Mouse (Mus musculus): ENCODE measurements at regions not wholly inside any gene's neighbourhood (a gene's known extent, or its start where the extent isn't known, plus 50 kb on each side); places are given as distances from the start of the nearest gene placed in this dataset.

GRCm38 (mm10) chr13:83131129-83131981 lies 372.5 kb upstream of the Mef2c start:
- H3K9ac ChIP-seq (replicated peaks; ENCODE audit: low read length, poor library complexity, severe bottlenecking) = no peak overlapping the region
- H3K27me3 ChIP-seq (ENCODE audit: insufficient read depth, low read length) = no peaks in the 10 kb centered on the region
- 16% methylated on average over 7 of the region's 7 CpGs for WGBS
- H3K9me3 ChIP-seq (ENCODE audit: low read length) = no peaks in the 10 kb centered on the region
- H3K27ac ChIP-seq (ENCODE audit: low read depth, low read length) = no peak overlapping the region
- H3K36me3 ChIP-seq (ENCODE audit: insufficient read depth, low read length) = no peaks in the 10 kb centered on the region
- H3K4me3 ChIP-seq (ENCODE audit: low read depth, low read length) = no peak overlapping the region
- no peak for TF ChIP-seq CTCF (IDR thresholded peaks at IDR 0.05)
- no peak overlapping the region for H3K4me2 ChIP-seq (ENCODE audit: low read depth, low read length, poor library complexity, severe bottlenecking)
- no peaks in the 10 kb centered on the region for H3K4me1 ChIP-seq (ENCODE audit: insufficient read depth, low read length)
- DNase-seq (ENCODE audit: low spot score) (peak; percentile 24), ATAC-seq (ENCODE audit: low FRiP score) (no peak)

- H3K4me3 ChIP-seq (ENCODE audit: low read depth, low read length) = no peak overlapping the region
- no peak for ATAC-seq (ENCODE audit: low FRiP score)
- no peak for TF ChIP-seq CTCF (IDR thresholded peaks at IDR 0.05)
- H3K27me3 ChIP-seq (ENCODE audit: insufficient read depth, low read length) = no peaks in the 10 kb centered on the region
- H3K4me1 ChIP-seq (ENCODE audit: insufficient read depth, low read length) = no peaks in the 10 kb centered on the region
- H3K4me2 ChIP-seq (ENCODE audit: low read depth, low read length, poor library complexity, severe bottlenecking) = no peak overlapping the region
- no peak for DNase-seq (ENCODE audit: low spot score)
- H3K9ac ChIP-seq (replicated peaks; ENCODE audit: low read length, poor library complexity, severe bottlenecking) = no peak overlapping the region
- 24% methylated on average over 1 of the region's 1 CpGs for WGBS
- H3K36me3 ChIP-seq (ENCODE audit: insufficient read depth, low read length) = no peaks in the 10 kb centered on the region
- no peak overlapping the region for H3K27ac ChIP-seq (ENCODE audit: low read depth, low read length)
- no peaks in the 10 kb centered on the region for H3K9me3 ChIP-seq (ENCODE audit: low read length)
Measured at GRCm38 (mm10) chr13:83131982-83132354, 371.9 kb upstream of the Mef2c start.

- no peaks in the 10 kb centered on the region for H3K27me3 ChIP-seq (ENCODE audit: insufficient read depth, low read length)
- no peak overlapping the region for H3K27ac ChIP-seq (ENCODE audit: low read depth, low read length)
- ATAC-seq (ENCODE audit: low FRiP score) = no peak
- 74% methylated on average over 7 of the region's 7 CpGs for WGBS
- no peak for TF ChIP-seq CTCF (IDR thresholded peaks at IDR 0.05)
- H3K9me3 ChIP-seq (ENCODE audit: low read length) = no peaks in the 10 kb centered on the region
- H3K9ac ChIP-seq (replicated peaks; ENCODE audit: low read length, poor library complexity, severe bottlenecking) = no peak overlapping the region
- H3K4me2 ChIP-seq (ENCODE audit: low read depth, low read length, poor library complexity, severe bottlenecking) = no peak overlapping the region
- DNase-seq (ENCODE audit: low spot score) = no peak
- no peak overlapping the region for H3K4me3 ChIP-seq (ENCODE audit: low read depth, low read length)
- H3K4me1 ChIP-seq (ENCODE audit: insufficient read depth, low read length) = no peaks in the 10 kb centered on the region
- no peaks in the 10 kb centered on the region for H3K36me3 ChIP-seq (ENCODE audit: insufficient read depth, low read length)
Measured at GRCm38 (mm10) chr13:83132671-83133638, 370.9 kb upstream of the Mef2c start.

DNA sequence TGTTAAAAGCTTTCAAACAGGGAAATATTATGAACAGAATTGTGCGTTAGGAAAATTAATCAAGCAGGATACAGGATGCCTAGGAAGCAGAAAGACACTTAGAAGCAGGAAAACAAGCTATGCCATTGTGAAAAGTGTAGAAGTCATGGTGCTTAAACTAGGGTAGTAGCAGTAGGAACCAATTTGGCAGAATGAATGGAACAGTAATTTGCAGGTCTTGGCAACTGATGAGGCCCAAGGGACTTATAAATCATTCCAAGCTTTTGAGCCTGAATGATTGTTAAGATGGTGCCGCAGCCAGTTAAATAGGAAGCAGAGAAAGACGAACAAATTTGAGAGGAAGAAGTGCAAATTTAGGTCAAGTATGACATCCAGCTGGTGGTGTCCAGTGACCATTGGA lies 360.5 kb upstream of the Mef2c start:
- no peak for TF ChIP-seq CTCF (IDR thresholded peaks at IDR 0.05)
- H3K4me2 ChIP-seq (ENCODE audit: low read depth, low read length, poor library complexity, severe bottlenecking) = no peak overlapping the region
- H3K27ac ChIP-seq (ENCODE audit: low read depth, low read length) = no peak overlapping the region
- H3K9me3 ChIP-seq (ENCODE audit: low read length) = no peaks in the 10 kb centered on the region
- no peaks in the 10 kb centered on the region for H3K27me3 ChIP-seq (ENCODE audit: insufficient read depth, low read length)
- no peaks in the 10 kb centered on the region for H3K36me3 ChIP-seq (ENCODE audit: insufficient read depth, low read length)
- no peak for ATAC-seq (ENCODE audit: low FRiP score)
- no peak overlapping the region for H3K4me3 ChIP-seq (ENCODE audit: low read depth, low read length)
- H3K4me1 ChIP-seq (ENCODE audit: insufficient read depth, low read length) = no peaks in the 10 kb centered on the region
- 73% methylated on average over 3 of the region's 3 CpGs for WGBS
- DNase-seq (ENCODE audit: low spot score) = peak; percentile 44
- H3K9ac ChIP-seq (replicated peaks; ENCODE audit: low read length, poor library complexity, severe bottlenecking) = no peak overlapping the region

DNA sequence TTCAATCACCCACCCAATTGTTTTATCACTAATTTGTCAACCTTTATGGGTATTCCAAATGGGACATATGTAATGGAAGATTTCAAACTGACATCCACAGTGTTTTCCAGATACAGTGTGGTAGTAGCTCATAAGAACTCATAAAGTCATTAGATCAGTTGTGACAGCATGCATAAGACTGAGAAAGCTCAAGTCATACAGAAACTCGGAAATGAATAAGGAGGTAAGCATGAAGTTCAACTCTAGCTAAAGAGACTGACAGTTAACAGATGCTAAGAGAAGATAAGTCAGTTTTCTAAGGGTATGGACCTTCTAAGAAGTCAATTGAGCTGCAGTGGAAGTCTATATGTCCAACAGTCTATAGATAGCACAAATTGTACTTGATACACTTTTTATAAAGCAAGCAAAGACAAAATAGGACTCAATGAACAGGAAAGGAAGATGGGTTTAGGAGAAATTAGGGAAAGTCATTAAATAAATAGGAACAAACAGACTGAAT lies 349.2 kb upstream of the Mef2c start:
- WGBS = 69% methylated on average over 1 of the region's 1 CpGs
- no peaks in the 10 kb centered on the region for H3K9me3 ChIP-seq (ENCODE audit: low read length)
- no peak for TF ChIP-seq CTCF (IDR thresholded peaks at IDR 0.05)
- no peak overlapping the region for H3K9ac ChIP-seq (replicated peaks; ENCODE audit: low read length, poor library complexity, severe bottlenecking)
- H3K36me3 ChIP-seq (ENCODE audit: insufficient read depth, low read length) = no peaks in the 10 kb centered on the region
- H3K4me1 ChIP-seq (ENCODE audit: insufficient read depth, low read length) = no peaks in the 10 kb centered on the region
- H3K27ac ChIP-seq (ENCODE audit: low read depth, low read length) = no peak overlapping the region
- no peak overlapping the region for H3K4me2 ChIP-seq (ENCODE audit: low read depth, low read length, poor library complexity, severe bottlenecking)
- DNase-seq (ENCODE audit: low spot score) (no peak), ATAC-seq (ENCODE audit: low FRiP score) (no peak)
- H3K27me3 ChIP-seq (ENCODE audit: insufficient read depth, low read length) = no peaks in the 10 kb centered on the region
- H3K4me3 ChIP-seq (ENCODE audit: low read depth, low read length) = no peak overlapping the region

Data from midbrain, postnatal 0 days (tissue).